Mouse (Mus musculus): ENCODE data around the gene Tnni2. TPM values are rescaled to one million over a fixed set of nuclear protein-coding genes. Genes with fewer than 3 reads are reported as not detected.

Gene Tnni2
- polyA plus RNA-seq, 1 experiment from 2014 or later, result 4.3 TPM

DNA sequence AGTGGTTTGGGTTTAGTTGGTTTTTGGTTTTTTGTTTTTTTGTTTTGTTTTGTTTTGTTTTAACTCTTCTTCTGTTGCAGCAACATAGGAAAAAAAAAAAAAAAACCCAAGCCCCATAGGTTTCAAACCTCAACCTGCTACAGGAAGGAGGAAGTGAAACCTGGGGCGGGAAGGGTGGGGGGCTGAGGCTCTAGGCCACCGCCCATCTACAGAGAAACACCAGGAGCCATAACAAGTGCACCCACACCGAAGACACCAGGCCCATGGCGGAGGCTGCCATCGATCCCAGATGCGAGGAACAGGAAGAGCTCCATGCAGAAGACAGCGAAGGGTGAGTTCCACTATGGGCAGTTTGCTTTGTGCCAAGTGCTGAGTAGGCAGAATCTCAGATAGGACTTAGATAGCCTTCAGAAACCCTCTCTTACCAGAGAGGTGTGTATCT is 19.0 kb downstream of the Tnni2 start, which contains the start of gene Lsp1:
TSS of gene Lsp1 (plus strand) at position 174 of the 442 bp plus-strand sequence.
- peaks cover 12% of the 10 kb centered on the region for H3K4me1 ChIP-seq (replicated peaks)
- ATAC-seq (ENCODE audit: low read depth), result no peak

GRCm38 (mm10) chr7:142461446-142461845 is 19.8 kb downstream of the Tnni2 start:
- H3K36me3 ChIP-seq, result no peaks in the 10 kb centered on the region
- peaks cover 5% of the 10 kb centered on the region for H3K4me1 ChIP-seq (replicated peaks)
- no peaks in the 10 kb centered on the region for H3K9me3 ChIP-seq (replicated peaks)
- peak overlapping the region; percentile 9 for H3K4me3 ChIP-seq (replicated peaks)
- no peak overlapping the region for H3K27ac ChIP-seq
- DNase-seq (no peak), ATAC-seq (ENCODE audit: low read depth) (no peak)
- 0 out of 2 replicates have a peak overlapping the region, but pooled peaks have one; percentile 8 for H3K4me2 ChIP-seq
- 66% methylated on average over 2 of the region's 2 CpGs for WGBS (ENCODE audit: insufficient replicate concordance)
- no peak overlapping the region for H3K9ac ChIP-seq
- H3K27me3 ChIP-seq, result no peaks in the 10 kb centered on the region

More for the DNA sequence above, 19.0 kb downstream of the Tnni2 start, which contains the start of gene Lsp1:
- Histone ChIP-seq H3K9me3 (replicated peaks) (no peaks in the 10 kb centered on the region), H3K27ac (no peak within 1 kb of the TSS), H3K36me3 (no peaks in the 10 kb centered on the region), H3K9ac (no peak within 1 kb of the TSS), H3K4me3 (replicated peaks) (peak within 1 kb of the TSS; percentile 9), H3K27me3 (0 out of 2 replicates have a peak, but pooled peaks cover 4% of the 10 kb centered on the region), H3K4me2 (0 out of 2 replicates have a peak within 1 kb of the TSS, but pooled peaks have one; percentile 8)
- no peak for DNase-seq
- 45% methylated on average over 7 of the region's 7 CpGs for WGBS (ENCODE audit: insufficient replicate concordance)

GRCm38 (mm10) chr7:142462190-142462589 is 20.6 kb downstream of the Tnni2 start:
- Histone ChIP-seq H3K4me2 (peak overlapping the region; percentile 8; the same call in 1 of the 2 replicates), H3K27ac (no peak overlapping the region), H3K27me3 (no peaks in the 10 kb centered on the region), H3K36me3 (no peaks in the 10 kb centered on the region), H3K4me1 (replicated peaks) (no peaks in the 10 kb centered on the region; the same call in 1 of the 2 replicates), H3K4me3 (replicated peaks) (no peak overlapping the region), H3K9ac (no peak overlapping the region), H3K9me3 (replicated peaks) (no peaks in the 10 kb centered on the region)
- WGBS (ENCODE audit: insufficient replicate concordance), result 80% methylated on average over 6 of the region's 6 CpGs
- no peak for DNase-seq
- no peak; the same call in 1 of the 2 replicates for ATAC-seq (ENCODE audit: low read depth)

GRCm38 (mm10) chr7:142462594-142463078 is 21.0 kb downstream of the Tnni2 start:
- 48% methylated on average over 4 of the region's 4 CpGs for WGBS (ENCODE audit: insufficient replicate concordance)
- Histone ChIP-seq H3K9ac (no peak overlapping the region), H3K27ac (no peak overlapping the region), H3K27me3 (no peaks in the 10 kb centered on the region), H3K9me3 (replicated peaks) (no peaks in the 10 kb centered on the region), H3K4me2 (no peak overlapping the region), H3K4me1 (replicated peaks) (no peaks in the 10 kb centered on the region; the same call in 1 of the 2 replicates), H3K4me3 (replicated peaks) (no peak overlapping the region), H3K36me3 (no peaks in the 10 kb centered on the region)
- ATAC-seq (ENCODE audit: low read depth), result no peak
- DNase-seq, result no peak

GRCm38 (mm10) chr7:142470171-142470691 is 28.6 kb downstream of the Tnni2 start:
- Histone ChIP-seq H3K4me1 (replicated peaks) (no peaks in the 10 kb centered on the region; the same call in 1 of the 2 replicates), H3K36me3 (no peaks in the 10 kb centered on the region), H3K27ac (peak overlapping the region; percentile 39; the same call in 1 of the 2 replicates), H3K9ac (no peak overlapping the region), H3K9me3 (replicated peaks) (no peaks in the 10 kb centered on the region), H3K4me3 (replicated peaks) (no peak overlapping the region), H3K4me2 (no peak overlapping the region), H3K27me3 (no peaks in the 10 kb centered on the region)
- no peak for ATAC-seq (ENCODE audit: low read depth)
- 43% methylated on average over 7 of the region's 7 CpGs for WGBS (ENCODE audit: insufficient replicate concordance)
- DNase-seq, result no peak

DNA sequence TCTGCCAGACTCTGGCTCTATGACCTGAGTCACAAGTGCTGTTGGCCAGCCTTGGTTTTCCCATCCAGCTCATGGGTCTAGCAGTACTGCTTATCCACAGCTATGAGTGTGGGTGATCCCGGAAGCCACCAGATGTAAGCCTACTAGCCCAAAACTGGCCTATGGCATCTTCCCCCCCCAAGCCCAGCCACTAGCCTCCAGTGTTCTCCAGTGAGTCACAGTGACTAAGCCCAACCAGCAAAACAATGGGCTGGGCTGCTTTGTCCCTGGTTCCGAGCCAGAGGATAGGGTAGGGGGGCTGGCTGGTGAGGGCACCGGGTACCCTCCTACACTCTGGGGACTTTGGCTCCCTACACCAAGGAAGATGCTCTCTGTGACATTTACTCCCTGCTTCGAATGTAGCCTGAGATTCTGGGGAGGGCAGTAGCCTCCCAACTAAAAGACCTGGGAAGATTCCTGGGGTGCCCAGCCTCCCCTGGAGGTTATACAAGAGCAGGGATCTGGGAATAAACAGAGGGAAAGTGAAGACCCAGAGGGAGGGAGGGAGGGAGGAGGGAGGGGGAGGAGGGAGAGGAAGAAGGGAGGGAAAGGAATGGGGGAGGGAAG is 29.3 kb downstream of the Tnni2 start:
- H3K36me3 ChIP-seq, result no peaks in the 10 kb centered on the region
- ATAC-seq (ENCODE audit: low read depth) (no peak; the same call in 1 of the 2 replicates), DNase-seq (no peak)
- H3K27ac ChIP-seq, result peak overlapping the region; percentile 39; the same call in 1 of the 2 replicates
- no peaks in the 10 kb centered on the region for H3K9me3 ChIP-seq (replicated peaks)
- whole genome bisulfite sequencing (ENCODE audit: insufficient replicate concordance), result 19% methylated on average over 4 of the region's 4 CpGs
- H3K4me2 ChIP-seq, result no peak overlapping the region
- H3K9ac ChIP-seq, result no peak overlapping the region
- H3K4me3 ChIP-seq (replicated peaks), result no peak overlapping the region
- H3K4me1 ChIP-seq (replicated peaks), result no peaks in the 10 kb centered on the region; the same call in 1 of the 2 replicates
- no peaks in the 10 kb centered on the region for H3K27me3 ChIP-seq

- no peaks in the 10 kb centered on the region for H3K36me3 ChIP-seq
- no peaks in the 10 kb centered on the region for H3K9me3 ChIP-seq (replicated peaks)
- DNase-seq (no peak), ATAC-seq (ENCODE audit: low read depth) (no peak)
- H3K4me3 ChIP-seq (replicated peaks), result no peak overlapping the region
- no peaks in the 10 kb centered on the region; the same call in 1 of the 2 replicates for H3K4me1 ChIP-seq (replicated peaks)
- H3K27me3 ChIP-seq, result no peaks in the 10 kb centered on the region
- H3K4me2 ChIP-seq, result no peak overlapping the region
- H3K9ac ChIP-seq, result no peak overlapping the region
- WGBS (ENCODE audit: insufficient replicate concordance), result 56% methylated on average over 6 of the region's 6 CpGs
- no peak overlapping the region for H3K27ac ChIP-seq
Observed at GRCm38 (mm10) chr7:142471414-142471861, 29.8 kb downstream of the Tnni2 start.

DNA sequence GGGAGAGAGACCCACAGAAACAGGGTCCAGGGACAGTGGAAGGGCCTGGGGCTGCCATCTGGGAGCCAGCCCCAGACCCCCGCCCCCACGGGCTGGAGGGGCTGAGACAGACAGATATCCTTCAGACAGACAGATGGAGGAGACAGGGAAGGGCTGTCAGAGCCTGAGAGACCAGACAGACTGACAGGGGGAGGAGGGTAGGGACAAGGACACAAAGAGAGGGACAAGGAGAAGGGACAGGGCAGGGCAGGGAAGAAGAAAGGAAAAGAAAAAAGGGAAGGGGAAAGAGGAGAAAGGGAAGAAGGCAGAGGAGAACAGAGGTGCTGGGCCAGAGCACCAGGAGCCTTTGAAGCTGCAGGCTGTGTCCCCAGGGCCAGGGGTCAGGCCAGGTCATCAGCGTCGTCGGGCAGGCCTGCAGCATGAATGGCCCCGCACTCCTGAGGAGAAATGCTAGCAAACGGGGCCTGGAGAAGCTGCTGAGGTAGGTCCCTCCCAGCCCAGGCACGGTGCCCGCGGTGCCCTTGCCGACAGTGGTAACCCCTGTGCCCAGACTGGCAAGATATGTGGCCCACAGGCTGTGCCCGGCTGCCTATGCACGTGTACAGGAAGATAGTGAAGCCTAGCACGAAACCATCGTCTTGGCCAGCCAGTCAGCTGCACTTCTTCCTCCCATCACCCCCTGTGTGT is 30.4 kb downstream of the Tnni2 start:
- ATAC-seq (ENCODE audit: low read depth) (no peak), DNase-seq (no peak)
- 54% methylated on average over 15 of the region's 15 CpGs for WGBS (ENCODE audit: insufficient replicate concordance)

GRCm38 (mm10) chr7:142472936-142473335 is 31.3 kb downstream of the Tnni2 start:
- DNase-seq, result no peak
- WGBS (ENCODE audit: insufficient replicate concordance), result 63% methylated on average over 4 of the region's 4 CpGs
- no peak overlapping the region for H3K9ac ChIP-seq

More for the DNA sequence above, 30.4 kb downstream of the Tnni2 start:
- H3K4me3 ChIP-seq (replicated peaks), result no peak overlapping the region
- H3K9me3 ChIP-seq (replicated peaks), result no peaks in the 10 kb centered on the region
- no peak overlapping the region for H3K27ac ChIP-seq
- no peaks in the 10 kb centered on the region for H3K36me3 ChIP-seq
- no peaks in the 10 kb centered on the region; the same call in 1 of the 2 replicates for H3K4me1 ChIP-seq (replicated peaks)
- H3K27me3 ChIP-seq, result no peaks in the 10 kb centered on the region
- H3K4me2 ChIP-seq, result no peak overlapping the region
- H3K9ac ChIP-seq, result no peak overlapping the region

GRCm38 (mm10) chr7:142473476-142473875 is 31.9 kb downstream of the Tnni2 start:
- no peak for ATAC-seq (ENCODE audit: low read depth)
- Histone ChIP-seq H3K27me3 (no peaks in the 10 kb centered on the region), H3K9me3 (replicated peaks) (no peaks in the 10 kb centered on the region), H3K9ac (no peak overlapping the region), H3K4me2 (no peak overlapping the region), H3K4me1 (replicated peaks) (no peaks in the 10 kb centered on the region; the same call in 1 of the 2 replicates), H3K4me3 (replicated peaks) (no peak overlapping the region), H3K36me3 (no peaks in the 10 kb centered on the region), H3K27ac (no peak overlapping the region)
- DNase-seq, result no peak
- 61% methylated on average over 2 of the region's 2 CpGs for WGBS (ENCODE audit: insufficient replicate concordance)

More at GRCm38 (mm10) chr7:142472936-142473335, 31.3 kb downstream of the Tnni2 start:
- no peak overlapping the region for H3K4me2 ChIP-seq
- H3K36me3 ChIP-seq, result no peaks in the 10 kb centered on the region
- H3K27ac ChIP-seq, result no peak overlapping the region
- no peaks in the 10 kb centered on the region for H3K27me3 ChIP-seq
- H3K9me3 ChIP-seq (replicated peaks), result no peaks in the 10 kb centered on the region
- no peak overlapping the region for H3K4me3 ChIP-seq (replicated peaks)
- ATAC-seq (ENCODE audit: low read depth), result no peak
- H3K4me1 ChIP-seq (replicated peaks), result no peaks in the 10 kb centered on the region; the same call in 1 of the 2 replicates

- no peak for ATAC-seq (ENCODE audit: low read depth)
- WGBS (ENCODE audit: insufficient replicate concordance), result 69% methylated on average over 14 of the region's 14 CpGs
- no peak for DNase-seq
- Histone ChIP-seq H3K27me3 (no peaks in the 10 kb centered on the region), H3K9ac (no peak overlapping the region), H3K27ac (no peak overlapping the region), H3K4me1 (replicated peaks) (no peaks in the 10 kb centered on the region; the same call in 1 of the 2 replicates), H3K4me2 (no peak overlapping the region), H3K9me3 (replicated peaks) (no peaks in the 10 kb centered on the region), H3K4me3 (replicated peaks) (no peak overlapping the region), H3K36me3 (no peaks in the 10 kb centered on the region)
Observed at GRCm38 (mm10) chr7:142474799-142475198, 33.2 kb downstream of the Tnni2 start.

Measured in liver, embryonic 13.5 days (tissue).